Mouse (Mus musculus): Measurements from ENCODE around the gene Vps33b. TPM values are rescaled to one million over a fixed set of nuclear protein-coding genes. Genes with fewer than 3 reads are reported as not detected.

Vps33b gene
- polyA plus RNA-seq, 1 experiment from 2014 or later: 21.1 TPM

GRCm38 (mm10) chr7:80246148-80246721 is 23.2 kb upstream of the Vps33b start, which contains the start of gene Ttll13:
Gene Ttll13 (plus strand): TSS chr7:80246376.
- ATAC-seq (ENCODE audit: low FRiP score): peak; percentile 98
- WGBS: under 1% methylated on average over 48 of the region's 48 CpGs
- H3K9me3 ChIP-seq (replicated peaks): no peaks in the 10 kb centered on the region
- no peaks in the 10 kb centered on the region for H3K4me1 ChIP-seq
- H3K4me2 ChIP-seq (replicated peaks): peak within 1 kb of the TSS; percentile 55
- peak within 1 kb of the TSS; percentile 84 for H3K27ac ChIP-seq
- H3K27me3 ChIP-seq: peaks cover 2% of the 10 kb centered on the region
- 0 out of 2 replicates have a peak, but pooled peaks cover 2% of the 10 kb centered on the region for H3K36me3 ChIP-seq
- peak within 1 kb of the TSS; percentile 59 for H3K9ac ChIP-seq
- H3K4me3 ChIP-seq: peak within 1 kb of the TSS; percentile 45

- Histone ChIP-seq H3K9me3 (replicated peaks) (no peaks in the 10 kb centered on the region), H3K9ac (no peak overlapping the region), H3K4me3 (peak overlapping the region; percentile 45), H3K4me2 (replicated peaks) (peak overlapping the region; percentile 55), H3K36me3 (no peaks in the 10 kb centered on the region), H3K27me3 (peaks cover 6% of the 10 kb centered on the region), H3K4me1 (no peaks in the 10 kb centered on the region), H3K27ac (peak overlapping the region; percentile 84; the same call in 1 of the 2 replicates)
- 69% methylated on average over 7 of the region's 7 CpGs for WGBS
- ATAC-seq (ENCODE audit: low FRiP score): no peak
These were observed 22.6 kb upstream of the Vps33b start for GRCm38 (mm10) chr7:80246859-80247258.

- ATAC-seq (ENCODE audit: low FRiP score): no peak
- Histone ChIP-seq H3K9me3 (replicated peaks) (no peaks in the 10 kb centered on the region), H3K4me3 (no peak overlapping the region), H3K4me2 (replicated peaks) (no peak overlapping the region), H3K36me3 (no peaks in the 10 kb centered on the region), H3K27ac (no peak overlapping the region), H3K4me1 (no peaks in the 10 kb centered on the region), H3K9ac (no peak overlapping the region), H3K27me3 (peaks cover 26% of the 10 kb centered on the region)
- WGBS: 78% methylated on average over 7 of the region's 7 CpGs
These were observed 17.0 kb upstream of the Vps33b start for GRCm38 (mm10) chr7:80252437-80252836.

GRCm38 (mm10) chr7:80252886-80253285 is 16.6 kb upstream of the Vps33b start:
- H3K9ac ChIP-seq: no peak overlapping the region
- no peak overlapping the region for H3K4me3 ChIP-seq
- H3K4me1 ChIP-seq: no peaks in the 10 kb centered on the region
- 87% methylated on average over 11 of the region's 11 CpGs for WGBS
- H3K4me2 ChIP-seq (replicated peaks): no peak overlapping the region
- H3K36me3 ChIP-seq: no peaks in the 10 kb centered on the region
- no peaks in the 10 kb centered on the region for H3K9me3 ChIP-seq (replicated peaks)
- no peak for ATAC-seq (ENCODE audit: low FRiP score)
- no peak overlapping the region for H3K27ac ChIP-seq
- H3K27me3 ChIP-seq: peaks cover 30% of the 10 kb centered on the region

GRCm38 (mm10) chr7:80255981-80256380 is 13.5 kb upstream of the Vps33b start:
- no peak overlapping the region for H3K4me3 ChIP-seq
- WGBS: 71% methylated on average over 2 of the region's 2 CpGs

DNA sequence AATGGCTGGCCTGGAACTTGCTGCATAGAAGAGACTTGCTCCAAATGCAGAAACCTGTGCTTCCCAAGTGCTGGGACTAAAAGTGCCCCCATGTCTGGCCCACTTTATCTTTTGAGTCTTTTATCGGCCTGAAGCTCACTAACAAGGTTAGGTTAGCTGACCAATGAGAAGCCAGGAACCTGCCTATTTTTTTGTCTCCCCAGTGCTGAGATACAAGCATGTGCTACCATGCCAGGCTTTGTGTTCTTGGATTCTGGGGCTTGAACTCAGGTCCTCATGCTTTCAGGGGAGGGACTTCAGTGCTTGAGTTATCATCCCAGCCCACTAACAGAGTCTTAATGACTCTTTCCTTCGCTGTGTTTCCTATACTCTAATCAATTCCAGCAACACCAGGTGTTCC is 11.7 kb upstream of the Vps33b start:
- Histone ChIP-seq H3K9ac (no peak overlapping the region), H3K27me3 (peaks cover 44% of the 10 kb centered on the region), H3K4me1 (peaks cover 13% of the 10 kb centered on the region), H3K27ac (no peak overlapping the region), H3K36me3 (no peaks in the 10 kb centered on the region), H3K9me3 (replicated peaks) (no peaks in the 10 kb centered on the region), H3K4me3 (no peak overlapping the region), H3K4me2 (replicated peaks) (no peak overlapping the region)
- ATAC-seq (ENCODE audit: low FRiP score): no peak
- WGBS: 67% methylated on average over 2 of the region's 2 CpGs

More at GRCm38 (mm10) chr7:80255981-80256380, 13.5 kb upstream of the Vps33b start:
- no peak overlapping the region for H3K4me2 ChIP-seq (replicated peaks)
- H3K9me3 ChIP-seq (replicated peaks): no peaks in the 10 kb centered on the region
- peaks cover 4% of the 10 kb centered on the region; the same call in 1 of the 2 replicates for H3K4me1 ChIP-seq
- H3K27ac ChIP-seq: no peak overlapping the region
- H3K27me3 ChIP-seq: peaks cover 50% of the 10 kb centered on the region
- no peak for ATAC-seq (ENCODE audit: low FRiP score)
- H3K36me3 ChIP-seq: no peaks in the 10 kb centered on the region
- no peak overlapping the region for H3K9ac ChIP-seq

- H3K27me3 ChIP-seq: peaks cover 33% of the 10 kb centered on the region
- whole genome bisulfite sequencing: 24% methylated on average over 40 of the region's 40 CpGs
- H3K27ac ChIP-seq: peak within 1 kb of the TSS; percentile 78
- peak within 1 kb of the TSS; percentile 89 for H3K4me3 ChIP-seq
- H3K4me1 ChIP-seq: peaks cover 13% of the 10 kb centered on the region
- no peaks in the 10 kb centered on the region for H3K9me3 ChIP-seq (replicated peaks)
- H3K9ac ChIP-seq: peak within 1 kb of the TSS; percentile 78
- H3K4me2 ChIP-seq (replicated peaks): peak within 1 kb of the TSS; percentile 87
- peak; percentile 88 for ATAC-seq (ENCODE audit: low FRiP score)
- H3K36me3 ChIP-seq: peaks cover 20% of the 10 kb centered on the region
These were observed 8.7 kb upstream of the Vps33b start, which contains the start of gene Ngrn for GRCm38 (mm10) chr7:80260625-80261371. Gene Ngrn (plus strand): TSS chr7:80261215.

DNA sequence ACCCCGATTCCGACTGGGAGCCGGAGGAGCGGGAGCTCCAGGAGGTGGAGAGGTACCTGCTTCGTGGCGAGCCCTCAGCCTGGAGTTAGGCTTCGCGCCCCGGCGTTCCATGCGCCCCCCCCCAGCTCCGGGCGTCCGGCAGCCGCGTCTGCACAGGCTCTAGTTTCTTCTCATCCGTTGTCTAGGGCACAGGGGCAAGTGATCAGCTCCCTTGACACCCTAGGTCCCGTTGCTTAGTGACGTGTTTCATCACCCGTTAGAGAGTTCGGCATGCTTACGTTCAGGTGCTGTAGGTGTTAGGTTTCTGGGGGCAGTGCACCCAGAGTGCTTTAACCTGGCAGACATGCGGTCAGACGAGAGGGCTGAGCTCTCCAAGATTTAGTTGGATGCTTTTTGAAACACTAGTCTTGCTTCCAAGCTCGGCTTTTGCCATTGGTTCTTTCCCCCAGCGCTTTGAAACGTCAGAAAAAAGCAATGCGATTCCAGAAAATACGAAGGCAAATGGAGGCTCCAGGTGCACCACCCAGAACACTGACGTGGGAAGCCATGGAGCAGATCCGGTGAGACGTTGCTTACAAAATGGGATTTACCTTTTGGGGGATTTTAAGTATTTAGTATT is 8.0 kb upstream of the Vps33b start:
- H3K27ac ChIP-seq: peak overlapping the region; percentile 78
- 2% methylated on average over 32 of the region's 32 CpGs for WGBS

DNA sequence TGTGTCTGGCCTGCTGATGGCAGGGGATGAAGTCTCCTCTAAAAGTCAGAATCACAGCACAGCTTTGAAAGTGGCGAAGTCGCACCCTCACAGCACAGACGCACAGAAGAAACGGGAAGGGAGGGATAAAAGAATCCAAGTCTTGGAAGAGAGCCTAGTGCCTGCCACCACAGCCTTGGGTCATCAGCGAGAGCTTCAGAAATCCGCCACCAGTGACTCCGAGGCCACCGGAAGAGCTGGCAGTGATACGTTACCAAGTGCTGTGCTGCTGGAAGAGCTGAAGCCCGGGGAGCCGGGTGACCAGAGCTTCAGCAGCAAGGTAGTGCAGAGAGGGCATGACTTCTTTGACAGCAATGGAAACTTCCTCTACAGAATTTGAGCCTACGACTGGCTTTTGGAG is 4.8 kb upstream of the Vps33b start:
- H3K9ac ChIP-seq: no peak overlapping the region
- peaks cover 3% of the 10 kb centered on the region; the same call in 1 of the 2 replicates for H3K27me3 ChIP-seq
- WGBS: 96% methylated on average over 12 of the region's 12 CpGs
- H3K36me3 ChIP-seq: peaks cover 33% of the 10 kb centered on the region
- H3K27ac ChIP-seq: no peak overlapping the region
- no peaks in the 10 kb centered on the region for H3K9me3 ChIP-seq (replicated peaks)
- H3K4me1 ChIP-seq: peaks cover 22% of the 10 kb centered on the region
- no peak overlapping the region for H3K4me2 ChIP-seq (replicated peaks)
- no peak overlapping the region for H3K4me3 ChIP-seq
- ATAC-seq (ENCODE audit: low FRiP score): no peak

More for the DNA sequence above, 8.0 kb upstream of the Vps33b start:
- ATAC-seq (ENCODE audit: low FRiP score): peak; percentile 33
- H3K4me3 ChIP-seq: peak overlapping the region; percentile 89
- peaks cover 13% of the 10 kb centered on the region for H3K4me1 ChIP-seq
- peak overlapping the region; percentile 87 for H3K4me2 ChIP-seq (replicated peaks)
- H3K36me3 ChIP-seq: peaks cover 26% of the 10 kb centered on the region
- peaks cover 33% of the 10 kb centered on the region for H3K27me3 ChIP-seq
- no peaks in the 10 kb centered on the region for H3K9me3 ChIP-seq (replicated peaks)
- peak overlapping the region; percentile 78 for H3K9ac ChIP-seq

- peaks cover 21% of the 10 kb centered on the region for H3K4me1 ChIP-seq
- ATAC-seq (ENCODE audit: low FRiP score): no peak
- 75% methylated on average over 1 of the region's 1 CpGs for WGBS
These were observed 1.7 kb upstream of the Vps33b start for GRCm38 (mm10) chr7:80267764-80268163.

DNA sequence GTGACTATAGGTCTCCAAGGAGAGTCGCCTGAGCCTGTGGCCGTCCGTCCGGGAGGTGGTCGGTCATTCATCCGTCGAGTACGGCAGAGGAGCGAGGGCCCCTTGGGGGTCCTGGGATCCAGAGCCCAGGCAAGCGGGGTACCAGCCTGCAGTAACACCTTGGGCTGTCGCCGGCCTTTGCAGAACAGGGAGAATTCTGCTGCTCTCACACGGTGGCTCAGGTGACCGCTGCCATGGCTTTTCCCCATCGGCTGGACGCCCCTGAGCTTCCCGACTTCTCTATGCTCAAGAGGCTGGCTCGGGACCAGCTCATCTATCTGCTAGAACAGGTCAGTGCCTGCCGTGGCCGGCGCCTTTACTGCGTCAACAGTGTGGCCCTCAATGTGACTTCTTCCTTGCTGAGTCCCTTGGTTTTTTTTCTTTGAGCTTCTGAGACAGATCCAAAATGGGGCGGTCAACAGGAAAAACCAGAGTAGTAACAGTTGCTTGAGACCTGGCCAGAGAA is 354 bp downstream of the Vps33b start:
- Histone ChIP-seq H3K9ac (peak overlapping the region; percentile 84), H3K27me3 (no peaks in the 10 kb centered on the region), H3K36me3 (peaks cover 52% of the 10 kb centered on the region), H3K4me2 (replicated peaks) (peak overlapping the region; percentile 96), H3K9me3 (replicated peaks) (peaks cover 13% of the 10 kb centered on the region), H3K4me1 (peaks cover 21% of the 10 kb centered on the region), H3K27ac (peak overlapping the region; percentile 75), H3K4me3 (peak overlapping the region; percentile 86)
- peak; percentile 72 for ATAC-seq (ENCODE audit: low FRiP score)
- 1% methylated on average over 23 of the region's 23 CpGs for WGBS

More at GRCm38 (mm10) chr7:80267764-80268163, 1.7 kb upstream of the Vps33b start:
- H3K36me3 ChIP-seq: peaks cover 42% of the 10 kb centered on the region
- H3K27me3 ChIP-seq: no peaks in the 10 kb centered on the region
- H3K4me2 ChIP-seq (replicated peaks): no peak overlapping the region
- no peak overlapping the region for H3K27ac ChIP-seq
- H3K9ac ChIP-seq: no peak overlapping the region
- H3K4me3 ChIP-seq: no peak overlapping the region
- H3K9me3 ChIP-seq (replicated peaks): no peaks in the 10 kb centered on the region

DNA sequence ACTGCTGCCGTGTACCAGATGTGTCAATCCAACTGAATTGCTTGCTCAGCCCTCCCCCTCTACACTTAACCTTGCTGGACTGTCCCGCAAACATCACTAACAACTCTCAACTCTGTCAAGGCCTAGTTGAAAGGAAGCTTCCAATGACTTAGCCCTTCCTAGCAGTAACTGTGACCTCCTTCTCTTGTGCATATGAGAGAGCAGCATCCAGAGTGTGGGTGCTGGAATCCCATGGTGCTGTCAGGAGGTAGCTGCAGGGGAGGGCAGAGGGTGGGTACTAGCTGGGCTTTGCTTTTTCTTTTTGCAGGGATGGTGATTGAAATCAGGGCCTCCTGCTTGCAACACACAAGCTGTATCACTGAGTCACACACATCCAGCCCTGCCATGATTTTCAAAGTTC is 4.0 kb downstream of the Vps33b start:
- Histone ChIP-seq H3K4me1 (peaks cover 20% of the 10 kb centered on the region), H3K9me3 (replicated peaks) (peaks cover 19% of the 10 kb centered on the region), H3K4me2 (replicated peaks) (no peak overlapping the region), H3K27ac (no peak overlapping the region), H3K36me3 (peaks cover 63% of the 10 kb centered on the region), H3K9ac (no peak overlapping the region), H3K27me3 (no peaks in the 10 kb centered on the region), H3K4me3 (no peak overlapping the region)
- no peak for ATAC-seq (ENCODE audit: low FRiP score)
- 90% methylated on average over 2 of the region's 2 CpGs for WGBS

Data from hindbrain, embryonic 12.5 days (tissue).